Mouse (Mus musculus) left cerebral cortex, postnatal 25 days (tissue): ENCODE data around the gene Cacng4. TPM values are rescaled to one million over a fixed set of nuclear protein-coding genes. Genes with fewer than 3 reads are reported as not detected.
A peak's percentile ranks its signal among the peaks of the same experiment; 100 is the strongest.

Experiments
- DNase-seq, 2 experiments: peaks; one replicate each; pipeline ENCODE4 v3.0.0; 2022; ENCODE audit warnings: low spot score in 2 of 2, mixed read lengths in 1 of 2
- intact Hi-C: fragments of 180-260 bp; cut with DNase I; formaldehyde crosslinking; loops from one replicate; pipeline ENCODE4 v1.15.1; 2025
- total RNA-seq, 2 experiments: library from RNA; stranded (reverse); gene quantifications; 2 replicates each; pipeline ENCODE4 v1.2.3; 2021

The Cacng4 gene
- total RNA-seq = 10 to 100 TPM; 33.5 to 47.4 TPM

GRCm38 (mm10) chr11:107794547-107795269 is at the start of gene Cacng4:
Gene Cacng4, minus strand, starts transcription at chr11:107794557.
- DNase-seq = peak in 1 of 2 experiments; percentile 45
- intact Hi-C loops = no loop called here

GRCm38 (mm10) chr11:107833351-107834040 is 39.1 kb upstream of the Cacng4 start:
- intact Hi-C loops = no loop called here

GRCm38 (mm10) chr11:107817196-107817595 is 22.8 kb upstream of the Cacng4 start:
- DNase-seq = no peak
- intact Hi-C loops = no loop called here

More at GRCm38 (mm10) chr11:107833351-107834040, 39.1 kb upstream of the Cacng4 start:
- no peak for DNase-seq

GRCm38 (mm10) chr11:107812941-107813648 is 18.7 kb upstream of the Cacng4 start:
- intact Hi-C loops = no loop called here
- DNase-seq = peak in 1 of 2 experiments; percentile 50

GRCm38 (mm10) chr11:107812429-107812828 is 18.1 kb upstream of the Cacng4 start:
- no peak for DNase-seq
- intact Hi-C loops = no loop called here

- no peak for DNase-seq
- intact Hi-C loops = no loop called here
These were observed 14.2 kb upstream of the Cacng4 start for GRCm38 (mm10) chr11:107808508-107808907.

DNA sequence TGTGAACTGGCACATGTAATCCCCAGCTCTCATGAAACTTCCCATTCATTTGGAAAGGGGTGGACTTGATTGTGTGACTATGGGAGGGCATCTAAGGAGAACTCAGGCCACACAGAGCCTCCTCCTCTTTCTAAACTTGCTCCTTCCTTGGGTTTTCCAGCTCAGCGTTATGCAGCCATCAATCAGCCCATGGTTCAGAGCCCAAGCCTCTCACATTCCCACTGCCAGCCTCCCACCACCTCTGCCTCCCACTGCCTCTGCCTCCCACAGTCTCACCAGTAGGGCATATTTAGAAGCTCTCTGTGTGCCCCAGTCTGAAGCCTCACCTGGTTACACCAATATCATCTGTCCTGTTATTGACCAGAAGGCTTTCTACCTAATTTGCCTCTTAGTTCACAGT is 11.7 kb upstream of the Cacng4 start:
- DNase-seq = no peak
- intact Hi-C loops = no loop called here

DNA sequence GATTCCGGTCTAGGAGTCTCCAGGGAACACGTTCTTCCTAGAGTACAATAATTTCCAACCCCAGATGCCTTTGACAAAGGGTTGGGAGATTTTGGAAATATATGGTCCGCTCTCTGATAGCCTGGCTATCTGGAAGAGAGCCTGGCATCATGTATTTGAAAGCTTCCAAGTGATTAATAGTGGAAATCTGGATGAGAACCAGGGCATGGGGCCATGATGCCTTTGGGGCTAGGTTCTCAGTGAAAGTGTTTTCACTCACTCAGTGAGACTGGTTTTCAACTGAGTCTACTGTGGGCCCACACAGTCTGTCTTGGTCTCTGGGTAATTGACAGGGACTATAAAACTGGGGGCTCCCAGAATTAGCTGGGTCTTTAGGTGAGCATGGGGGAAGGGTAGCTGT is 7.6 kb upstream of the Cacng4 start:
- intact Hi-C loops = no loop called here
- DNase-seq = no peak

DNA sequence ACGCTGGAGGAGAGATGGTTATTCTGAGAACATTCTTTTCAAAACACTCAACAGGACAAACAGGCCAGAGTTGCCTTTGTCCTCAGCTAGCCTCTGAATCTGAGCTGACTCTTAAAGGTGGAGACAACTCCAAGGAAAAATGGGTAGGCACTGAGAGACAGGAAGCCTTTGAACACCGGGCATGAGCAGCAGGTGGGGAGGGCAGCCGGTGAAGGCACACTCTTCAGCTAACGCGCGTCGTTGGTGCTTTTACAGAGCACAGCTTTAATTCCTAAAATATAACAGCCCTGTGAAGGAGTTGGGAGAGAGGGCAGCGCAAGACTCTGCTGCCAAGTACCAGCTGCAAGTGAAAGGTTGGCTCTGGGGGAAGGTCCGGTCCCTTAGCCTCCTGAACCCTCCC is 5.0 kb upstream of the Cacng4 start:
- no peak for DNase-seq
- intact Hi-C loops = no loop called here

DNA sequence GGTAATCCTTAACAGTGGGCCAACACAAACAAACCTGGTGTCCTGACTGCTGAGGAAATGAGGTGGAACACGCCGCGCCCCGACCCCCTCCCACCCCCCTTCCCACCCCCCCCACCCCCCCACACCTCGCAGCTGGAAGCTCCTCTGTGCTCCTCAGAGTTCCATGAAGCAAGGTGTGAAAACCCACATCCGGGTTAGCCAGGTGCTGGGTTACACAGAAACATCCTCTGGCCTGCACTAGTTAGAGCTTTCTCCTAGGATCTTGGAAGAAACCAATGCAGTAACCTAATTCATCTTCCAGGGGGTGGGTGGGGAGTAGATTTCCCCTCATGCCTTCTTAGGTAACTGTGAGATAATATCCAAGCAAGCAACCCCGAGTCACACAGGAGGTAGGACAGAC is 2.0 kb upstream of the Cacng4 start:
- intact Hi-C loops = no loop called here
- no peak for DNase-seq

DNA sequence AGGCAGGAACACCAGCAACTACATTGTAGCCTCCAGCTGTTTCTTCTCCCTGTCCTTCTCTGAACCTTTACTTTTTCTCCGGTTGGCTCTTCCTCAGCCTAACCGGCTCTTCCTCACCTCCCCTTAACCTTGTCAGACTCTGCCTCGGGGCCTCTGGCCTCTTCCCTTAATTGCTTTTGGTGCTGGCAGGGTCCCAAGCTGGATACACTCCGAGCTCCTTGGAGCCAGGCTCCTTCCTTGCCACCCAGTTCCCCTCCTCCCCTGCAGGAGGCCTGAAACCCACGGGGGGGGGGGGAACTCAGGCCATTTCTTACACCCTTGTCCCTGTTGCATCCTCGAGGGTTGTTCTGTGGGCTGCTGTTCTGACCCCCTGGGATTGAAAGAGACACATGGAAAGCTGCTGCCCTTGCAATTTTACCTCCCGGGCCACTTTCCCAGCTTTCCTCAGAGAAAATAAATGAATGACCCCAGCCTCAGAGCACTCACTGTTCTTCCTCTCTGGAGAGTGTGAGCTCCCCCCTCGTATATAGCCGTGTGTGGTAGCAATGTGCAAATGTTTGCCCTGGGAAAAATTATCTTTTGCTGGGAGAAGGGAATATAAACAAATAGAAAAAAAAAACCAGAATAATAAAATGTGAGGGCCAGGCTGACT is 1.2 kb upstream of the Cacng4 start:
- no peak for DNase-seq
- intact Hi-C loops = no loop called here

- intact Hi-C loops = no loop called here
- no peak for DNase-seq
These were observed 259 bp downstream of the Cacng4 start for GRCm38 (mm10) chr11:107794103-107794493.

GRCm38 (mm10) chr11:107793200-107794102 is 906 bp downstream of the Cacng4 start:
- DNase-seq = peak; percentile 24 to 58

GRCm38 (mm10) chr11:107792136-107792535 is 2.2 kb downstream of the Cacng4 start:
- intact Hi-C loops = loop anchor here (2.0 kb wide), 1 partner anchor 61 kb away; no protein-coding TSS in a partner anchor
- no peak for DNase-seq

More at GRCm38 (mm10) chr11:107793200-107794102, 906 bp downstream of the Cacng4 start:
- intact Hi-C loops = loop anchor here (2.0 kb wide), 1 partner anchor 59 kb away; no protein-coding TSS in a partner anchor

GRCm38 (mm10) chr11:107785761-107786160 is 8.6 kb downstream of the Cacng4 start:
- intact Hi-C loops = no loop called here
- no peak for DNase-seq

DNA sequence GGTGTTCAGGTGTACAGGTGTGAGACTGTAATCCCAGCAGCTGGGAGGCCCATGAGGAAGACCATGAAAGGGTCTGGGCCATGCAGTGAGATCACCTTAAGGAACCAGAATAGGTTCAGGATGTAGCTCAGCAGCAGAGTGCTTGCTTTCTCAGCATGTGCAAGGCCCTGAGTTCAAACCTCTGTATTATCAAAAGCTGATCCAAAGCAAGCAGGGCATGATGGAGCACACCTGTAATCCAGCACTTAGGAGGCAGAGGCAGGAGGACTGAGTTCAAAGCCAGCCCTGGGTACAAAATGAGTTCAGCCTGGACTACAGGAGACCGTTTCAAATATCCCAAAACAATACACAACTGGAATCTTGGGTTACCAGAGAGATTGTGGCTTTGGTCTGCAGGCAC is 9.1 kb downstream of the Cacng4 start:
- no peak for DNase-seq
- intact Hi-C loops = no loop called here

GRCm38 (mm10) chr11:107783861-107784754 is 10.2 kb downstream of the Cacng4 start:
- intact Hi-C loops = no loop called here
- DNase-seq = no peak

- intact Hi-C loops = no loop called here
- DNase-seq = no peak
These were observed 11.8 kb downstream of the Cacng4 start for GRCm38 (mm10) chr11:107782591-107782990.
